Mouse (Mus musculus) cerebellum, adult 11-12 months (tissue): ENCODE measurements around the gene Exoc4.

Source experiments
- DNase-seq: peaks from one replicate; pipeline ENCODE4 v3.0.0; 2022

Exoc4 gene

DNA sequence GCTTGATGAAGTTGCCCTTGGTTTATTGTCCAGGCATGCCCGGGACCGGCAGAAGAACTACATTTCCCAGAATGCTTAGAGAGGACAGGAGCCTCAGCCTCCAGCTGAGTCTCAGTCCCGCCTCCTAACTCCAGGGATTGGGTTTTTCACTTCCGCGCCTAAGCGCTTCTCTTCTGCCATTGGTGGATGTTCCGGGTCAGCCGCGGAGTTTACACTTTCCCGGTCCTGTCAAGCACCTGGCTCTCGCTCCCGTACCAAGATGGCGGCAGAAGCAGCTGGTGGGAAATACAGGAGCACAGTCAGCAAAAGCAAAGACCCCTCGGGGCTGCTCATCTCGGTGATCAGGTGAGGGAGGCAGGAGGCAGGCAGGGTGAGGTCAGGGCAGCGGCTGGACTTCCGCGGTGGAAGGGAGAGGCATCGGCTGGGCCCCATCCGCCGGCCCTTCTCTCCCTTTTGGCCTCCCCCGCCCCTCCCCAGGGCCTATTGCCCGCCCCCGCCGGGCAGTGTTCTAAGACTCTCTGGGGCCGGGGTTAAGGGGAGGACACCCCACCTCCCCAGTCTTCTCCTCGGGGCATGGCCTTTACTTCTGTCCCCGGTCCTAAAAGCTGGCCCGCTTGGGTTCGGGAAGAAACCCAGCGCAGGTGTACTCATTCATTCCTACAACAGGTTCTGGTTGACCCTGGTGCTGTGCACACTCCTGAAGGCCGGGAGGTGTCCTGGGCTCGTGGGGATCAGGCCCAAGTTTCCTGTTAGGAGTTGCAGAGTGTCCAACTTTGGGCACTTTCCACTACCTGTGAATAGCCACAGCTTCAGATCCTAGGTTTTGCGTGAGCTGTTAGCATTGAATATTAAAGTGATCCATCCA lies at the start of gene Exoc4:
Gene Exoc4, plus strand, starts transcription at position 192 of the 865 bp plus-strand sequence.
- peak; percentile 96 for DNase-seq

DNA sequence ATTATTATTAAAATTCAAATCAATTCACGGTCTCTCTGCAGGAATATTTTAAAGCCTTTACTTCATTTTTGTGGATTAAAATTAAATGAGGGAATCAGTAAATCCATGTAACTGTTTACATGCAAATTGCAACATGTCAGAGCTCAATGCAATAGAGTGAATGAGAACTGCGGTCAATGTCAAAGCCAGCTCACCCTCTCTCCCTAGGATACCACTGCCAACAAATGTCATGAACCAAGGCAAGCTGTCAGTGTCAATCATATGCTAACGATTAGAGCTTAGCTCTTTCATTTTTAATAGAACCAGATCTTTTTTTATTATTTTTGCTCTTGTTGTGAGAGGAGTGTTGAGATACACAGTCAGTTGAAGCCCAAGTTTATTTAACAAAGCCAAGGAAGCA lies 30.1 kb upstream of the Exoc4 start:
- no peak for DNase-seq

GRCm38 (mm10) chr6:33226700-33227099 lies 22.2 kb upstream of the Exoc4 start:
- DNase-seq = no peak

DNA sequence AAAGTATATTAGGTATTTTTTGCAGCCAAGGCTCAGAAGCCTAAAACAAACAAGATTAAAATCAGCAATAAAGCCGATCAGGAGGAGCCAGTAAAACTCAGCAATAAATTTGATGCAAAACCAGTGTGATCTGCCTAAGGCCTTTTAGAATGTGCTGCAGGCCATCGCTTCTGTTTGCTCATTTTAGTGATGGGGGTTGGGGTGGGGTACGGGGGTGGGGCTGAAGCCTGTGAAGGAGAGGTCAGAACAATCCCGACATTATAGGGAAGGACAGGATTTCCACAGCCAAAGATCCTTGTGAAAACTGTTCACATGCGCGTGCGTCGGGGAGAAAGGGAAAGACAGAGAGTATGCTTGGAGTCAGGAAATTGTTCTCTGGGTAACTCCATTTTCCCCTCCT lies 21.5 kb upstream of the Exoc4 start:
- DNase-seq = no peak

GRCm38 (mm10) chr6:33241250-33241649 lies 7.6 kb upstream of the Exoc4 start:
- no peak for DNase-seq

DNA sequence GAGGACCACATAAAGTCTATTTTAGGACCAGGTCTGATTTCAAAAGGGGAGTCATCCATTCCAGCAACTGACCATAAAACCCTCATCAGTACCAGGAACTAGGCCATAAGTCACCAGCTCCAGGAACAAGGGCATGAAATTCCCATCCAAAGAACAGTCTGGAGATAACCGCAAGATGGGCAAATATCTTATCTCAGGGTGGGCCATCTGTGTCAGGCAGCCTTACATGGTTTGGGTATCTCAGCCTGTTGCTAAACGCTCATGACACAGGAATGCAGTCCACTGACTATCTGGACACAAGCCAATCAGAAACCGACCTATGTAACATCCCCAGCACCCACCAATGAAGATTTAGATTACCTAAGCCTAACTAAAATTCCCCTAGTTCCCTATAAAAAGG lies 4.3 kb upstream of the Exoc4 start:
- DNase-seq = no peak

- peak; percentile 13 for DNase-seq
Measured at GRCm38 (mm10) chr6:33247146-33247545, 1.7 kb upstream of the Exoc4 start.

GRCm38 (mm10) chr6:33247576-33248355 lies 1.1 kb upstream of the Exoc4 start:
- DNase-seq = peak; percentile 14

- no peak for DNase-seq
Measured at GRCm38 (mm10) chr6:33256638-33257037, 7.8 kb downstream of the Exoc4 start.

- DNase-seq = no peak
Measured at GRCm38 (mm10) chr6:33257076-33257789, 8.3 kb downstream of the Exoc4 start.

- DNase-seq = no peak
Measured at GRCm38 (mm10) chr6:33259926-33260325, 11.0 kb downstream of the Exoc4 start.

DNA sequence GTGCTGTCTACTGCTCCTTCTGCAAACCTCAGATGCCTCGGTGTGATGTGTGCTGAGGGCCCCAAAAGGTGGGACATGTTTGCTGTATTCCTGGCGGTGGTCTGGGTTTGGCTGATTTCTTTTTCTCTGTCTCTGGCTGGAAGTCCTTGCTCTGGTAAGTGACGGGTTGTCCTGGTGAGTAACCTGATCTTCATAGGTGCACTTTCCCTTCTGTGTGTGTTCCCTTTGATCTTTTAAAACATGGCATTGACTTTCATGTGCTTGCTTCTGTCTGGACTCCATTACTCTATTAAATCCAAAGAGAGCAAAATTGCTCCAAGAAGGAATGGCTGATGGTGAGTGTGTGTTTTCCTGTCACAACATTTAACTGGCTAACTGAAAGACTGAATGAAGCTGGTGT lies 12.7 kb downstream of the Exoc4 start:
- DNase-seq = no peak

- DNase-seq = no peak
Measured at GRCm38 (mm10) chr6:33263950-33264349, 15.1 kb downstream of the Exoc4 start.

GRCm38 (mm10) chr6:33264388-33264787 lies 15.5 kb downstream of the Exoc4 start:
- DNase-seq = no peak

- no peak for DNase-seq
Measured at GRCm38 (mm10) chr6:33267571-33267970, 18.7 kb downstream of the Exoc4 start.

GRCm38 (mm10) chr6:33283523-33283922 lies 34.6 kb downstream of the Exoc4 start:
- DNase-seq = no peak

- DNase-seq = no peak
Measured at GRCm38 (mm10) chr6:33283936-33284335, 35.1 kb downstream of the Exoc4 start.

GRCm38 (mm10) chr6:33286376-33286775 lies 37.5 kb downstream of the Exoc4 start:
- DNase-seq = no peak

- peak; percentile 30 for DNase-seq
Measured at GRCm38 (mm10) chr6:33294626-33295025, 45.7 kb downstream of the Exoc4 start.

GRCm38 (mm10) chr6:33297566-33297965 lies 48.7 kb downstream of the Exoc4 start:
- no peak for DNase-seq

DNA sequence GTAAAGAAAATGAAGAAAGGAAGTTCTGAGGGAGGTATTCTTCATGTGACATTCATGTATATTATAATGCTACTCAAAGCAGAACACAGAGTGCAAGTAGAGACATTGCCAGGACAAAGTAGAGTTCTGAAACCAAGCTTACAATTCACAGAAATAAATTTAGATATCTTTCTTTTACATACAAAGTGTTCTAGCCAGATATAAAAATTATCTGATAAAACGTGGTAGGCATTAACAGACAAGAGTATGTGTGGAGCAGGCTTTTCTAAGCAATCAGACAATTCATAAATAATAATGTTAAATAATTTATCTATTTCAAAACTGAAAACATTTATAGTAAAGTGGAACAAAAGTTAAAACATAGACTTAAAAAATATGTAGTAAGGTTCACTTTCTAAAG lies 49.9 kb downstream of the Exoc4 start:
- no peak for DNase-seq

DNA sequence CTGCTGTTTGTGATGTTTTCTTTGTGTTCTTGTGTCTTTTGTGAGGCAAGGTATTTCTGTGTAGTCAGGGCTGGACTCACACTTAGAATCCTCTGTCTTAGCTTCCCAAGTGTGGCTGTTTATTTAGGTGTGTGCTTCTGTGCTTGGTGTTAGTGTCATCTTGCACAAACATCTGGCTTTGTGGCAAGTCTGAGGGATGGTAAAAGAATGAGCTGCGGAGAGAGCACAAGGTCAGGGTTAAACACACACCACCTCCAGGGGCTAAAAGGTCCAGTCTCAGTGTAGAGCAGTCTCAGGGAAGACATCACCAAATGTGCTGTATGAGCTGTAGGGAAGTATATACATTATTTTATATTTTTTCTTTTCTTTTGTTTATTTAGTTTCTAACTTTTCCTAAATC lies 57.1 kb downstream of the Exoc4 start:
- no peak for DNase-seq

GRCm38 (mm10) chr6:33308646-33309045 lies 59.8 kb downstream of the Exoc4 start:
- peak; percentile 22 for DNase-seq
